Mouse (Mus musculus): Measurements from ENCODE around the gene Scamp1.
"Not testable (repeated sequence)": the region's sequence is repeated elsewhere in the genome, so short reads cannot be mapped to it uniquely, and the experiment has no call there.

Gene Scamp1

DNA sequence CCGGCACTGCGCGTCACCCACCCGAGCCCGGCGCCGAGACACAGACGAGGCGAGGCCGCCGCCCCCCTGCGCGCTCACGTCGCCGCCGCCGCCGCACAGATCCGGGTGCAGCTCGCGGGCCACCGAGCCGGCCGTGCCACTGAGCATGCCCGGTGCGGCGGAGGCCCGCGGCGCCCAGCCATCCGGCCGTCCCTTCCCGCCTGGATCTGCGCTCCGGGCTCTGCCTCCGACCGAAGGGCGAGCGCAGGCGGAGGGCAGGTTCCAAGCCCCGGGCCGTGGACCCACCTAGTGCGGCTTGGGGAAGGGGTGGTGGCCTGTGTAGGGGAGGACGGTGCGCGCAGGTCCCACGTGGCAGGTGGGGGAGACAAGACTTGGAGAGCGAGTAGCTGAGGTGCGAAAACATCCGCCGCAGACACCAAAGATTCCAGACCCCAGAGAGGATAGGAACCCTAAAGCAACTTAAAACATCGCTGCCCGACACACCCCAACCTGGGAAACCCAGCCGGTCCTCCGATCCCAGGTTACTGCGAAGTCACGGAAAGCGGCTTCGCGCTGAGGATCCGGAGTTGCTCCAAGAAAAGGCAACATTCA is at the start of gene Scamp1:
Gene Scamp1 (minus strand): TSS at position 577 of the 591 bp plus-strand sequence.
- peak; percentile 92 to 95 for DNase-seq

DNA sequence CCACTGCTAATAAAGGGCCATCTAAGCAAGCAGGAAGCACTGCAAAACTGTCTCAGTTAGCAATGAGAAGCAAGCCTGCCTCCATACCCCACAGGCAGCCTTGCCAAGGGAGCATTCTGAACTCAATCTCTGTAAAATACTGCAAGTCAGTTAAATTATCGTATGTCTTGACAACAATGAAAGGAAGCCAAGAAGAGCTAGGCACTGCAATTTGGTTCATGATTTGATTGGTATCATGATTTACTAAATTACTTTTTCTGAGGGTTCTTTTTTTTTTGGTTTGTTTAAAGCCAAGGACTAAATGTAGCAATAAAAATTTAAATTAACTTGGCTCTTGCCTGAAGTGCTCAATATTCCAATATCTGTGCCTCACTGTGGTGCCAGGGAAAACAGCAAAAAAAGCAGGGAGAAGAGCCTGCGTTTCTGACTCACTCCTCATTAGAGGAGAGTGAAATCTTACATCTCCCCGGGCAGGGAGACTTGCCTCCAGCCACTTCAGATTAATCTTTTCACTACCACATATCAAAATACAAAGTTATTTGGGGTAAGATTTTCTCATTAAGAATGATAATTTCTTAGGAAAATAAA is 44.8 kb upstream of the Scamp1 start:
- no peak for DNase-seq

DNA sequence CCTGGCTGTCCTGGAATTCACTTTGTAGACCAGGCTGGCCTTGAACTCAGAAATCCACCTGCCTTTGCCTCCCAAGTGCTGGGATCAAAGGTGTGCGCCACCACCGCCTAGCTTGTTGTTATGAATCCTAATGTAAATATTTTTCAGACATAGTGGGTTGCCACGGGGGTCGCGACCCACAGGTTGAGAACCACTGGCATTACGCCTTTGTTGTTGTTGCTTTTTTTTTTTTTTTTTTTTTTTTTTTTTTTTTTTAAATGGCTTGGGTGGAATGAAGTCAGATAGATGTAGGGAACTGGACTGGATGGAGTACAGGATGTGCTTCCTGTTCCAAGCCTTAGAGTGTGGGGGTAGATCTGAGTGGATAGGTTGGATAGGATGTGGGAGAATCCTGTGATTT is 43.3 kb upstream of the Scamp1 start:
- not testable (repeated sequence) for DNase-seq

GRCm38 (mm10) chr13:94328063-94328462 is 42.4 kb upstream of the Scamp1 start:
- DNase-seq, result peak in 1 of 2 experiments; percentile 10

GRCm38 (mm10) chr13:94322475-94322874 is 36.8 kb upstream of the Scamp1 start:
- no peak for DNase-seq

- DNase-seq, result no peak
These were observed 35.6 kb upstream of the Scamp1 start for GRCm38 (mm10) chr13:94321094-94321792.

DNA sequence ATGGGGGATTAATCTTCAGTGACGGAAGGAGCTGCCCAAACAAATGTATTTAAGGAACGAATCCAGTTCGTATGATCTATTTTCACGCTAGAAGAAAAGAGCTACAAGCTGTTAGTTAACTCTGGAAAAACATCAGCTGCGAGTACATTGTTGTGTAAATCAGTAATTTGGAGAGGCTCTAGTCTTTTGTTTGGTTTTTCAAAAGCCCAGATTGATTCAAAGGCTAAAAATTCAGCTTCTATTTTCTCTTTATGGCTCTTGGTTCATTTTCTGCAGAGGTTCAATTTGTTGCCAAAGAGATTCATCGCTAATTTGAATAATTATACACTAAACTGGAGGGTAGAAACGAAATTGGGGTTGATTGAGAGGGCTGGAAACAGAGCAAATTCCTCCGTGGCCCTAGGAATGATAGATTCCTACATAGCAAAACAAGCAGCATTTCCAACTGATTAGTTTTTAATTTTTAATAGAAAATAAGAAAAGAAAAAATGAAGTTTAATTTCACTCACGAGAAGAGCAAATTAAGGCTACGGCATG is 31.4 kb upstream of the Scamp1 start:
- DNase-seq, result no peak

DNA sequence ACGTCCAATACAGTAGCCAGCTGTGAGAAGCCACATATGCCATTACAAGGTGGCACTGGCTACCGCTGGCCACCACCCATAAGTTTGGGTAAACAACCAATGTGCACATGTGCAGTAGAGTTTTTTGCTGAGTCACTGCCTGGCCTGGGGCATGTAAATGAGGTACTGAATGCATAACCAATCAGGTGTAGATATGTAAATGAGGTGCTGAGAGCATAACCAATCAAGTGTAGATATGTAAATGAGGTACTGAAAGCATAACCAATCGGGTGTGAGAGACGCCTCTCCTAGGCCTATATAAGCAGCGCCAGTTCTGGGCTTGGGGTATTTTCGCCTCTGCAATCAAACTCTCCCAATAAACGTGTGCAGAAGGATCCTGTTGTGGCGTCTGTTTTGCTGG is 27.2 kb upstream of the Scamp1 start:
- DNase-seq, result not testable (repeated sequence)

GRCm38 (mm10) chr13:94308279-94308678 is 22.6 kb upstream of the Scamp1 start:
- no peak for DNase-seq

GRCm38 (mm10) chr13:94307531-94307930 is 21.9 kb upstream of the Scamp1 start:
- no peak for DNase-seq

DNA sequence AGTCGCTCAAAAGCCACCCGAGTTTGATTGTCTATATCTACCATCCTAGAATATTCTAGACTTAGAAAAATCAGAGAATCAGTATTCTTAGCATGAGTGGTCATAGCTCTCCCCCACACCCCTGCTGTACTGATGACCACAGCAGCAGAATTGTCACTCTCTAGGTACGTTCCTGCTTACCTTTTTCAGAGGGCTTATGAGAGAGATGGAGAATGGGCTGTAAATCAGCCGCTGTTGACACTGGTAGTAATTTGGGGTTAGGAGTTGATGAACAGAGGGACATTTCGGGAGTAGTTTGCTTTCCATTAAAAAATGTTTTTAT is 21.3 kb upstream of the Scamp1 start:
- DNase-seq, result no peak

DNA sequence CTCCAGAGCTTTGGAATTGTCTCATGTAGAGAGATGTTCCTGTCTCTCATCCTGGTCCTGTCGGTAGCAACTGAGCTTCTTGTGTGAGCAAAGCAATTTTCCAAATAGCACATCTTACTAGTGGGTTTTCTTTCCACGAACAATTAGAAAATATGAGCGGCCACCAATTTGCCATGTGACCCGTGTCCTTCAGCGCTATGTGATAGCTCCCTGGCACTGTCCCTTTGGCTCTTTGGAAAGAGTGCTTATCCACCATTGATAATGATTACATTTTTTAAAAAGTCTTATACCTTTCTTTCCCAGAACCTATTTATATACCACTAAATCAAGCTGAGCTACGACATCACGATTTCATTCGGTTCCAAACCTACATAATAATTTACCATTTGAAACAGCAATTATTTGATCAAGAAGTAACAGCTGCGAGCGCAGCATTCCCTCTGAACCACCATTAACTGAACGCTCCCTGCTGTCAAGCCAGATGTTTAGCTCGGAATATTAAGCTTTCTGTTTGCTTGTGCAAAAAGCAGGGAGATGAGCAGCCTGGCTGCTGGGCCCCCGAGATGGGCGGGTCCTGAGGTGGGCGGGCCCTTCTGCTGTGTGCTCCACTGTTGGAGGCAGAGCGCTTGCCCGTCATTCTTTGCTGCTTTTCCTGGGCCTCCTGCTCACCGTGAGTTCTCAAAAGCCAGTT is 20.8 kb upstream of the Scamp1 start:
- DNase-seq, result peak; percentile 60 to 67

DNA sequence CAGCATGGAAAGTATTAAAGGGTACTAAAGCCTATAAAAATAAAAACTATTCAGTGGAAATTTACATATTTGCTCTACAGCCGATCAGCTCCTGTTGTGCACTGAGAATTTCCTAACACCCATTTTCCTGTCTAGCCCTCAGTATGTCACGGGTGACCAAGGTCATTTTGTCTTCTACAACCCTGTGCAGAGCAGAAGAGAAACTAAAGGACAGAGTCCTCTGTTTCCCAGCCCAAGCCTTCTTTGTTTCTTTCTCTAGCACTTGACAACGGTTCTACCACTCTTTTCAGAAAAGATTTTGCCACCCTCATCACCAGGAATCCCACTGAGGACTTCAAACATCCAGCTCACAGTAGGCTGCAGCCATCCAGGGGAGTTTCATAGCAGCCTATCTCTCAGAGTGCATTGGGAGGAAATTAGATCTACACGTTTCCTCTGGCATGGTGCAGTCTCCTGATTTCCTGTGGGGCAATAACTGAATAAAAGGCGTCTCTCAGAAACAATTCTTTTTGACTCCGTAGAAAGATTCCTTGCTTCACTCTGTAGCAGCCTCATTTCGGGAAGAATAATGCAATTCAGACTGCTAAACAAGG is 15.4 kb upstream of the Scamp1 start:
- no peak for DNase-seq

DNA sequence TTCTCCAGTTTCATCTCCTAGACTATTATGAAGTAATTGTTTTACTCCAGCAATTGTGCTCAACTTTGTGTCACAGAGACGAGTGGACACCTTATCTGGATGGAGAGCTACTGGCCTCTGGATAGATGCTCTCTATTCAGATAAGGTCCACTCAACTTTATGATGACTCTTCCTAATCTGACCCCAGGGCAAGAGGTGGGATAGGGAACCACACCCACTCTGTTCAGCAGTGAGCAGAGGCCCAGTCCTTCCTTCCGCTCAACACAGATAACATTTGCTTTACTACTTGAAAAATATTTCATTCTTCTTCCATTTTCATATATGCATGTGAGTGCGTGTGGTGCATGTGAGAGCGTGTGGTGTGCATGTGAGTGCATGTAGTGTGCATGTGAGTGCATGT is 14.6 kb upstream of the Scamp1 start:
- no peak for DNase-seq

GRCm38 (mm10) chr13:94298401-94298800 is 12.7 kb upstream of the Scamp1 start:
- DNase-seq, result no peak

DNA sequence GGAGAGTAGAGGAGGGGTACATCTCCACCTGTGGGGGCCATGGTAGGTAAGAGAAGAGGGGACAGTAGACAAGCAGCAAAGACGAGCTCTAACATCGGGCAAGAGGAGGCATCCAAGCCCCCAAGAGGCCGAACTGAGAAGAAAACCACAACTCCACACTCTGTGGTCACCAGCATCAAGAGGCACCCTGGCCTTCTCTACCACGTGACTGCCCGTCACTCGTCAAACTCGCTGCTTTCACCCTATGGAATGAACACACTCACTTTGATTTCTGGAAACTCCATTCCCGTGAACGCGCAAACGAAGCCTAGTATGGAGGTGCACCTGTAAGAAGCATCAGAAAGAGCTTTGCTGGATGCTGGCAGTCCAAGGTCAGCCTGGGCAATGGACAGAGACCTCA is 10.7 kb upstream of the Scamp1 start:
- no peak for DNase-seq

DNA sequence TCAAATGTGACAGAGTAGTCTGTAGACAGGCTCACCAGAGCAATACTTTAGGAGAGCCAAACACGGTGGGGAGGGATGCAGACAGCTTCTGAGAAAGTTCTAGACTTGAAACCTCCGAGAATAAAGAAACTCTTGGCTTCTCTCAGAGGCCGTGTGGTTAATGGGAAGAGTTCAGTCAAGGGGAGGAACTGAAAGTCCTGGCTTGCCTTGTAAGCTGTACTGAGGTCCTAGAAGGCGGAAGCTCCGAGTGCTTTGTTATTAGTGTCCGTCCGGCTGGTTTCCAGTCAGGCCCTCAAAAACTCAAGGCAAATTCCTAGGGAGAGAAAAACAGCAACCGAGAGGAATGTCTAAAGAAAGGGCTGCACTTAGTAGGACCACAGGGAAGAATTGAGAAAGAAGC is 10.3 kb upstream of the Scamp1 start:
- no peak for DNase-seq

GRCm38 (mm10) chr13:94294886-94295285 is 9.2 kb upstream of the Scamp1 start:
- DNase-seq, result no peak

- DNase-seq, result no peak
These were observed 8.3 kb upstream of the Scamp1 start for GRCm38 (mm10) chr13:94293911-94294310.

- no peak for DNase-seq
These were observed 538 bp upstream of the Scamp1 start for GRCm38 (mm10) chr13:94286195-94286594.

DNA sequence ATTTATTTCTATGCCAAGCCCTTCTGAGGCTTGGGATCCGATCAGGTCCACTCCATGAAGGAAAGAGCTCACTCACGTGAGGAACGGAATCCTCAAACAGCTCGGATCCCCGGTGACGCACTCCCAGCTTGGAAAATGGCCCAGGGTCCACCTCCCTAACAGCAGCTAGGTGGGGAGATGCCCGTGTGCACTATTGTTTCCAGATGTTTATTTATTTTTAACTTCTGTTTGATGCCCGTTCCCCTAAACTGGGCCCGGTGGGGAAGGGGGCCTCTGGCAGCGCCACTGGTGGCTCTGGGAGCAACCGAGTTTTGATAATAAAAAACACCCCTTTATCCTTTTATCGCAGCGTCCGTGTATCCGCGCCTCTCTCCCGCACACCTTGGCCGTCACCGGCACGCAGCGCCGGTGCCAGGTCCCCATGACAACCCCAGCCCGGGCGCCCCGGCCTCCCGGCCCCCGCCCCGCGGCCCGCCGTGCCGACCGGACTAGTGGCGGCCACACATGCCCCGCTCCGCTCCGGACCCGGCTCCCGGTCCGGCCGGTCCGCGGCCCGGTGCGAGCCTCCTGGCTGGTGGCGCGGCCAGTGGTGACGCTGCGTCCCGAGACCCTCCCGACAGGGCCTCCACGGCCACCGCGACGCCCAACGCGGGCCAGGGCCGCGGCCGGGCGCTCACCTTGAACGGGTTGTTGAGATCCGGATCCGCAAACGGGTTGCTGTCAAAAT is 951 bp downstream of the Scamp1 start:
- peak; percentile 42 to 60 for DNase-seq

DNA sequence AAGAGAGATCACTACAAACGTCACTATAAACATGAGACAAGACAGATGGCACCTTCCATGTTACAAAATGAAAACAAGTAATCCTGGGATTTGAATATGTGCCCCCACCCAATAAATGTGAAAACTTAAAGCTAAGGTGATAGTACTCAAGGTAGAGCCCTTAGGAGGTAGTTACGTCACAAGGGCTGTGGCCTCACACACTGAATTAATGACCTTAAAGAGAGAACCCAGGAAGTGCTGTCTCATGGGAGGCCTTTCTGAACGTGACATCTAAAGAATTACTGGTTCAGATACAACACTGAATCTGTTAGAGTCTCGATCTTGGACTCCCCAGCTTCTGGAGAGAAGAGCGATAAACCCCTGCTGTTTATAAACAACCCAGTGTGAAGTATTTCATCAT is 6.2 kb downstream of the Scamp1 start:
- no peak for DNase-seq

DNA sequence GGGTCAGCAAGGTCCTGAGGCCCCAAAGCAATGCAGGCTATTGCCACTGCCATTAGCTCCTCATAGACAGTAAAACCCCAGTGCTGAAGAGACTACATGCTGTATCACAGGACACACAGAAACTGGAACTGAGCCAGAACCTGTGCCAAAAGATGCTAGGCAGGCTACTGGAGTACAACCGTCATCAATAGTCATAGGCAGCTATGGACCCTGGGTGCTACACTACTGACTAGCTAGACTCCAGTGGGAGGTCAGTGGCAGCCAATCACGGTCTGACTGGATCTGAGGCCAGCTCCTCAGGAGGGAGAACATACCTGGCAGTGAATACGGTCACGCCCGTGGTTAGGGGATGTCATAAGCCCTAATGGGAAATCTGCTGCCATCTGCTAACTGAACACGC is 14.4 kb downstream of the Scamp1 start:
- DNase-seq, result no peak

Data from kidney, postnatal 4 days (tissue).